Mouse (Mus musculus): ENCODE results near the gene Olfr1121.
"Not testable (repeated sequence)": the region's sequence is repeated elsewhere in the genome, so short reads cannot be mapped to it uniquely, and the experiment has no call there.

Olfr1121 gene

GRCm38 (mm10) chr2:87369595-87369994 lies at the start of gene Olfr1121:
Gene Olfr1121 (plus strand): TSS chr2:87369895.
- no peak for DNase-seq (ENCODE audit: low spot score)

DNA sequence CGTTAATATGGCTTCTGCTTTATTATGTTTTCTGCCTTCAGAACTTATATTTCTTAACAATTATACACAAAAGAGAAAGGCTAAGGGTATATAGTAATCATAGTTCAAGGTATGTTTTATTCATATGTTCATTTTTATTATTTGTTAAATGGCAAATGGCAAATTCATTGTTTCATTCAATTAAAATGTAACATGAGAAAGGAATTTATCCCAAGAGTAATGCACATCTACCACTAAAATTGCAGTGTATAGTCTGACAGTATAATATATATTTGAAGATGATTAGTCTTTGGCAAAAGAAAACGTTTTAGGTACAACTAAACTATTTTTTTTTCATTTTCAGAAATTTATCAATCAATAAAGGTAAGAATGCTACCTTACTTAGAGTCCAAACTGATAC lies 15.2 kb upstream of the Olfr1121 start, which contains the start of gene Olfr1120:
TSS of gene Olfr1120 (plus strand) at position 301 of the 400 bp plus-strand sequence.
- no peak for DNase-seq (ENCODE audit: low spot score)

GRCm38 (mm10) chr2:87360121-87360520 lies 9.6 kb upstream of the Olfr1121 start:
- not testable (repeated sequence) for DNase-seq (ENCODE audit: low spot score)

- DNase-seq (ENCODE audit: low spot score), result no peak
Observed at GRCm38 (mm10) chr2:87371726-87372125, 2.0 kb downstream of the Olfr1121 start.

DNA sequence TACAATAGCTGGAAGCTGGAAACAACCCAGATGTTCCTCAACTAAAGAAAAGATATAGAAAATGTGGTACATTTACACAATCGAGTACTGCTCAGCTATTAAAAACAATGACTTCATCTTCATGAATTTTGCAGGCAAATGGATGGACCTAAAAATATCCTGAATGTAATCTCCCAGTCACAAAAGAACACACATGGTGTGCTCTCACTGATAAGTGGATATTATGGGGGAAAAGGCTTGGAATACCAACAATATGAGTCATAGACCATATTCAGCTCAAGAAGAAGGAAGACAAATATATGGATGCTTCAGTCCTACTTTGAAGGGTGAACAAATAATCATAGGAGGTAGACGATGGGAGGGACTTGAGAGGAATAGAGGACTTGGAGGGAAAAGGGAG lies 14.2 kb downstream of the Olfr1121 start:
- DNase-seq (ENCODE audit: low spot score), result no peak

GRCm38 (mm10) chr2:87385549-87385948 lies 15.9 kb downstream of the Olfr1121 start, which contains the start of gene Olfr1122:
Gene Olfr1122 (plus strand): TSS chr2:87385849.
- no peak for DNase-seq (ENCODE audit: low spot score)

DNA sequence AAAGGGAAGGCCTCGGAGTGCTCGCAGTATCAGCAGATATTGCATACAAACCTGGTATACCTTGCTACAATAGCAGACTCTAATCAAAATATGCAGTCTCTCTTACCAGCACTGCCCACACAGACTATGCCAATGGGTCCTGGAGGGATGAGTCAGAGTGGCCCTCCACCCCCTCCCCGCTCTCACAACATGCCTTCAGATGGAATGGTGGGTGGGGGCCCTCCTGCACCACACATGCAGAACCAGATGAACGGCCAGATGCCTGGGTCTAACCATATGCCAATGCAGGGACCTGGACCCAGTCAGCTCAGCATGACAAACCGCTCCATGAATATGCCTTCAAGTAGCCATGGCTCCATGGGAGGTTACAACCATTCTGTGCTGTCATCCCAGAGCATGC lies 23.9 kb downstream of the Olfr1121 start:
- DNase-seq (ENCODE audit: low spot score), result not testable (repeated sequence)

DNA sequence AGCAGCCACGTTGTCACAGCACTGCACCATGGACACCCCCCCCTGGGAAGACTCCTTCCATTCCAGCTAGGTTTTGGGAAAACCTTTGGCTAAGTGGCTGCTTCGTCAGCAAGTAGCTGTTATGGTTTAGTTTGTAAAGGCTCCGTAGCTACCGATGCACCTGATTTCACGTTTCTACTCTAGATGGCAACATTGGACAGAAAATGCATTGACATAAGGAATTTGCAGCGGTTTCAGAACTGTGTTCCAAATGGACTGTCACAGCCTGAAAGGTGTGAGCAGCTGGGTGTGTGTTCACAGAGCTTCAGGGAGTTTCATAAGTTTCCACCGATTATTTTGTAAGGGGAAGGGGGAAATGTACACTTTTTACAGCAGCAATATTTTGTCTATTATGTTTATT lies 25.0 kb downstream of the Olfr1121 start:
- DNase-seq (ENCODE audit: low spot score), result not testable (repeated sequence)

GRCm38 (mm10) chr2:87416335-87416734 lies 46.6 kb downstream of the Olfr1121 start, which contains the start of gene Olfr1123:
Gene Olfr1123 (plus strand): TSS chr2:87416635.
- no peak for DNase-seq (ENCODE audit: low spot score)
